Mouse (Mus musculus) E14TG2a.4 (cell line): ENCODE results near the gene H2afy.

ENCODE experiments used
- CTCF ChIP-seq: conservative IDR thresholded peaks from 2 replicates; pipeline ENCODE4 v1.5.1; 2014; ENCODE audit warnings: low read length
- NANOG ChIP-seq: IDR thresholded peaks from 2 replicates; pipeline ENCODE4 v1.6.1; 2014; ENCODE audit warnings: borderline replicate concordance, low read length, mixed read lengths

GRCm38 (mm10) chr13:56115906-56116305 is 20.3 kb downstream of the H2afy start:
- no peak for TF ChIP-seq CTCF
- no peak for TF ChIP-seq NANOG
